Mouse (Mus musculus) forebrain, embryonic 14.5 days (tissue): ENCODE measurements around the gene Slc6a9. TPM values are rescaled to one million over a fixed set of nuclear protein-coding genes. Genes with fewer than 3 reads are reported as not detected.

Experiments used
- ATAC-seq: fragments of 200-750 bp; cut with Nextera tagmentation; 2 replicates; pipeline ENCODE4 v1.8.0; 2017; ENCODE audit warnings: mild to moderate bottlenecking, moderate library complexity
- DNase-seq: peaks from one replicate; pipeline ENCODE4 v3.0.0-alpha.2; 2015; ENCODE audit warnings: low spot score
- H3K27ac ChIP-seq: fragments of 300-500 bp; sonication (generic); 2 replicates; pipeline ENCODE4 v1.5.1; 2014; ENCODE audit warnings: low read depth, mild to moderate bottlenecking, control low read depth, low read length, moderate library complexity
- H3K27me3 ChIP-seq: fragments of 300-500 bp; sonication (generic); replicated peaks from 2 replicates; pipeline ENCODE4 v1.6.1; 2014; ENCODE audit warnings: low read length, control low read depth, mixed read lengths; ENCODE audit not compliant: control insufficient read depth, insufficient read depth
- H3K36me3 ChIP-seq: fragments of 300-500 bp; sonication (generic); 2 replicates; pipeline ENCODE4 v1.6.1; 2014; ENCODE audit warnings: low read length, control low read depth; ENCODE audit not compliant: control insufficient read depth, insufficient read depth
- H3K4me1 ChIP-seq: fragments of 300-500 bp; sonication (generic); 2 replicates; pipeline ENCODE4 v1.6.1; 2014; ENCODE audit warnings: antibody characterized with exemption, low read length, control low read depth; ENCODE audit not compliant: control insufficient read depth, insufficient read depth
- H3K4me2 ChIP-seq: fragments of 300-500 bp; sonication (generic); 2 replicates; pipeline ENCODE4 v1.6.1; 2014; ENCODE audit warnings: mild to moderate bottlenecking, control low read depth, low read length
- H3K4me3 ChIP-seq: fragments of 300-500 bp; sonication (generic); 2 replicates; pipeline ENCODE4 v1.5.1; 2014; ENCODE audit warnings: low read depth, low read length, control low read depth
- H3K9ac ChIP-seq: fragments of 300-500 bp; sonication (generic); 2 replicates; pipeline ENCODE4 v1.6.1; 2014; ENCODE audit warnings: mild to moderate bottlenecking, low read length, control low read depth, moderate library complexity
- H3K9me3 ChIP-seq: fragments of 300-500 bp; sonication (generic); replicated peaks from 2 replicates; pipeline ENCODE4 v1.6.1; 2016; ENCODE audit warnings: low read length, control low read depth, mixed read lengths; ENCODE audit not compliant: control insufficient read depth
- WGBS: fragments of 180-500 bp; shearing (Covaris S2); extraction: QIAGEN DNeasy Blood & Tissue Kit; methylation state at CpG from one replicate; pipeline ENCODE4 v1.1.7; 2014; 5-methylcytosine and 5-hydroxymethylcytosine counted together
- polyA plus RNA-seq: library from polyadenylated mRNA; unstranded; fragments of >200 nt; fragmentation: Nextera tagmentation; extraction: Ambion mirVana; gene quantifications from 2 replicates; pipeline ENCODE4 v1.2.1, GENCODE M21; 2014

Gene Slc6a9
- polyA plus RNA-seq, 1 experiment from 2014 or later = 8.0 TPM

DNA sequence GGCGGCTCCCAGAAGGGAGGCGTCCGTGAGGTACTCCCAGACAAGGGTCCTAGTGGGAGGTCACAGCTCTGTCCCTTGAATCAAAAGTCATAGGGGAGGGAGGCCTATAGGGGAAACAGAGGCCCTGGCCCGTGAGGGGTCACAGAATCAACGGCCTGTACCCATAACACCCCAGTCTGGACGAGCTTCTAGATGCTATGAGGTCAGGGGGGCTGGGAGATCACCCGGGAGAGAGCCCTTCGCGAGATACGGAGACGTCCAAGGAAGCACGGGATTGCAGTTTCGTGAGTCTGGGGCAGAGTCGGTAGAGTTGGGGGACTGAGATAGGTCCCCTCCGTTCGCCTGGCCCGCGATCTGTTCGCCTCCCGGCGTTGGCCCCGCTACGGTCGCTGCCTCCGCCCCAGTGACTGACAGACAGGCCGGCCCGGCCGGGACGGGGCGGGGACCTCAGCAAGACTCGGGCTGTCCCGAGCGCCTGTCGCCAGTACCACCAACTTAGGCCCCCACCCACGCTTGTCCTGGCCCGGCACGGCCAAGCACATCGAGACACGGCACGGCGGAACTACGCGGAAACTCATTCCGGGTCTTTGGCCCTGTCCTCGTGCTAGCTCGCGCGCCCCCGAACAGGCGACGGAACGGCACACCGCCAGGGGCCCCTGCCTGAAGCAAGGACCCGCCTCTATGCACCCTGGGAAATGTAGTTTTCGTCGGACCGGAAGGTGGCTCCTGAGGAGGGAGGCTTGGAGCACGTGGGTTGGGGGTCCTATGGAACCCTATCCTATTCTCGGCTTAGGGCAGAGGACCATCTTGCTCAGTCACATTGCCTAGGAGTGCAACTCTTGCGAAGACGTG, 80.5 kb downstream of the Slc6a9 start, which contains the start of gene Ipo13:
Ipo13 (minus strand) TSS at position 409 of the 852 bp plus-strand sequence.
- peaks cover 17% of the 10 kb centered on the region for H3K36me3 ChIP-seq
- no peaks in the 10 kb centered on the region for H3K9me3 ChIP-seq
- H3K9ac ChIP-seq = peak within 1 kb of the TSS; percentile 86
- under 1% methylated on average over 49 of the region's 61 CpGs for WGBS
- ATAC-seq (peak; percentile 96), DNase-seq (peak; percentile 98)
- peak within 1 kb of the TSS; percentile 75 for H3K27ac ChIP-seq
- peaks cover 19% of the 10 kb centered on the region for H3K4me1 ChIP-seq
- H3K27me3 ChIP-seq = no peaks in the 10 kb centered on the region
- H3K4me2 ChIP-seq = peak within 1 kb of the TSS; percentile 99
- H3K4me3 ChIP-seq = peak within 1 kb of the TSS; percentile 77

DNA sequence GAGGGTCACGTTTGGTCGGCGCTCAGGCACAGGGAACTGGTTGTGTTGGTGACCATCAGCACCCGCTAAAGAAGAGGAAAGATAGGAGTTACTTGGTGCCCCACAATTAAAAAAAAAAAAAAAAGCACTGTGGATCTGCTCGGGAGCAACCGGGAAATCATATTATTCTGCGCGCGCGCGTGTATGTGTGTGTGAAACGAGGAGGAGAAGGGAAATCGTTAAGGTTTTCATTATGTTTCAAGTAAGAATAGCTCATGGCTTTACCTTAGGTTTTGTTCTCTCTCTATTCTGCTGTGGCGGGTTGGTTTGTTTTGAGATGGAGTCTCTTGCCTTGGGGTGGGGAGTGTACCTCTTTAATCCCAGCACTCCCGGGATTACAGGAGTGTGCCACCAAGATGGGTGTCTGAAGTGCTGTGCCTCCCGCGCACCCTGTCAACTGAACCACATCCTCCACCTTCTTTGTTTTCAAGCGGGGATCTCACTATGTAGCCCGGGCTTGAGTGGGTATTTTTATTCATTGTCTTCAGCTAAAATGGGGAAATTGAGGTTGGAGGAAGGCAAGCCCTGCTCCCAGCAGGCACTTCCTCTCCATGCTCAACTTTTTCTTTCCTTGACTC, 81.3 kb downstream of the Slc6a9 start:
- H3K27me3 ChIP-seq = no peaks in the 10 kb centered on the region
- H3K4me3 ChIP-seq = peak overlapping the region; percentile 77
- H3K36me3 ChIP-seq = peaks cover 17% of the 10 kb centered on the region
- no peak overlapping the region for H3K27ac ChIP-seq
- peak overlapping the region; percentile 99 for H3K4me2 ChIP-seq
- peaks cover 17% of the 10 kb centered on the region for H3K4me1 ChIP-seq
- WGBS = 4% methylated on average over 19 of the region's 19 CpGs
- peak; percentile 17 for DNase-seq
- H3K9ac ChIP-seq = peak overlapping the region; percentile 86
- no peaks in the 10 kb centered on the region for H3K9me3 ChIP-seq
- ATAC-seq = 0 out of 2 replicates have a peak, but pooled peaks have one; percentile 1

DNA sequence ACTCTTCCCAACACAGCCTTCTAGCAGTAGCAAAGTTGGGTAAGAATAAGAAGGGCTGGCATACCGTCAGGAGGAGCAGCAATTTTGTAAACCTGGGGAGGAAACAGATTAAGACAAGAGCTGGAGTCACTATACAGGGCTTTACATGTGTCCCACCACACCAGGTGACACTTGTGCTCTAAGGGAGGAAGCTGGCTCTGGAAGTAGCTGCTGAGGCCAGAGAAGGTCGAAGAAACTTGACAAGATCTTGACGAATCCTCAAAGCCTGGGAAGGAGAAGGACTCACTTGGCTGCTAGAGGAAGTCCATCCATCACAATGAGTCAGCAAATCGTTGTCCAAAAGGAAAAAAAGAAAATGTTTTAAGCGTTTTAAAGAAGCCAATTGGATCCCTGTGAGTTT, 82.1 kb downstream of the Slc6a9 start:
- Histone ChIP-seq H3K4me2 (peak overlapping the region; percentile 99; the same call in 1 of the 2 replicates), H3K4me1 (peaks cover 17% of the 10 kb centered on the region), H3K27me3 (no peaks in the 10 kb centered on the region), H3K9ac (no peak overlapping the region), H3K36me3 (peaks cover 9% of the 10 kb centered on the region), H3K27ac (no peak overlapping the region), H3K4me3 (no peak overlapping the region; the same call in 1 of the 2 replicates), H3K9me3 (no peaks in the 10 kb centered on the region)
- no peak for DNase-seq
- 94% methylated on average over 5 of the region's 5 CpGs for WGBS
- ATAC-seq = no peak

GRCm38 (mm10) chr4:117917402-117917801, 83.1 kb downstream of the Slc6a9 start:
- no peak overlapping the region for H3K27ac ChIP-seq
- no peaks in the 10 kb centered on the region for H3K27me3 ChIP-seq
- H3K9me3 ChIP-seq = no peaks in the 10 kb centered on the region
- WGBS = 92% methylated on average over 4 of the region's 4 CpGs
- no peak overlapping the region for H3K9ac ChIP-seq
- peaks cover 17% of the 10 kb centered on the region for H3K4me1 ChIP-seq
- ATAC-seq (no peak), DNase-seq (no peak)
- no peak overlapping the region for H3K4me2 ChIP-seq
- no peaks in the 10 kb centered on the region; the same call in 1 of the 2 replicates for H3K36me3 ChIP-seq
- no peak overlapping the region for H3K4me3 ChIP-seq

GRCm38 (mm10) chr4:117917847-117918246, 83.5 kb downstream of the Slc6a9 start:
- Histone ChIP-seq H3K4me2 (no peak overlapping the region), H3K4me1 (peaks cover 16% of the 10 kb centered on the region), H3K9me3 (no peaks in the 10 kb centered on the region), H3K9ac (no peak overlapping the region), H3K36me3 (no peaks in the 10 kb centered on the region), H3K27me3 (no peaks in the 10 kb centered on the region), H3K27ac (no peak overlapping the region), H3K4me3 (no peak overlapping the region)
- WGBS = 95% methylated on average over 4 of the region's 4 CpGs
- DNase-seq (no peak), ATAC-seq (no peak)

DNA sequence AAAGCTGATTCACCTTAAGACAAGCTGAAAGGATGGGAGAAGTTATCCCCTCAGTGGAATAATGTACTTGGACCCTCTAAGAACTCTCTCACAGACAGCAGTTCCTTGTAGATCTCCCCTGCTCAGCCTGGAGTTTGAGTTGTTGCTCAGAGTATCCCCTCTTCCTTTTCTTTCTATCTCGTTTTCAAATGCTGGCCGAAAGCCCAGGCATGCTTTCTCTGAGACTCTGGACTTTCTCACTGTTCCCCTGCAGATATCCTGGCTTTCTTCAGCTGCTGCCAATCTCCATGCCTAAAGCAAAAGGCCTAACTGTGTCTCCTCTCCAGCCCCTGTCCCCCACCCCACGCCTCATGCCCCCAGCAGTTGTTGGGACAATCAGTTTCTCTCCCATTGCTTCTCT, 84.0 kb downstream of the Slc6a9 start:
- H3K9ac ChIP-seq = no peak overlapping the region
- H3K27ac ChIP-seq = no peak overlapping the region
- H3K36me3 ChIP-seq = no peaks in the 10 kb centered on the region
- no peaks in the 10 kb centered on the region for H3K27me3 ChIP-seq
- no peak for DNase-seq
- no peak overlapping the region for H3K4me3 ChIP-seq
- H3K9me3 ChIP-seq = no peaks in the 10 kb centered on the region
- peaks cover 12% of the 10 kb centered on the region for H3K4me1 ChIP-seq
- H3K4me2 ChIP-seq = no peak overlapping the region
- ATAC-seq = no peak
- WGBS = 60% methylated on average over 3 of the region's 3 CpGs

DNA sequence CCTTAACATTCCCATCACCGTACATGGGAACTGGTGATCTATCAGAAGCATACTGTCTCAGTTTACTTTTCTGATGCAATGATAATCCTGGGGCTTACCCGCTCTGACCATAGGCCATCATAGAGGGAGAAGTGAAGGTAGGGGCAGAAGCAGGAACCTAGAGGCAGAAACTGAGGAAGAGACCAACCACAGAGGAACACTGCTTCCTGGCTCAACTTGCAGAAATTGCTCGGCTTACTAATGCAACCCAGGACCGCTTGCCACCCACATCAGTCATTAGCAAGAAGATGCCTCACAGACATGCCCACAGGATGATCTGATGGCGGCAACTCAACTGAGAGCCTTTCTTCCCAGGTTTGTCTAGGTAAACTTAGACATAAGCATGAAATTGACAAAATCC, 84.5 kb downstream of the Slc6a9 start:
- DNase-seq (no peak), ATAC-seq (no peak)
- Histone ChIP-seq H3K9me3 (no peaks in the 10 kb centered on the region), H3K4me1 (peaks cover 7% of the 10 kb centered on the region), H3K27ac (no peak overlapping the region), H3K36me3 (no peaks in the 10 kb centered on the region), H3K4me3 (no peak overlapping the region), H3K9ac (no peak overlapping the region), H3K4me2 (no peak overlapping the region), H3K27me3 (no peaks in the 10 kb centered on the region)
- 92% methylated on average over 5 of the region's 5 CpGs for WGBS

GRCm38 (mm10) chr4:117921358-117921757, 87.1 kb downstream of the Slc6a9 start:
- H3K9me3 ChIP-seq = no peaks in the 10 kb centered on the region
- H3K4me2 ChIP-seq = no peak overlapping the region
- no peaks in the 10 kb centered on the region for H3K4me1 ChIP-seq
- no peak for DNase-seq
- H3K27me3 ChIP-seq = peaks cover 10% of the 10 kb centered on the region
- no peak overlapping the region for H3K27ac ChIP-seq
- ATAC-seq = no peak
- H3K4me3 ChIP-seq = no peak overlapping the region
- H3K9ac ChIP-seq = no peak overlapping the region
- no peaks in the 10 kb centered on the region for H3K36me3 ChIP-seq
- WGBS = 91% methylated on average over 2 of the region's 2 CpGs

DNA sequence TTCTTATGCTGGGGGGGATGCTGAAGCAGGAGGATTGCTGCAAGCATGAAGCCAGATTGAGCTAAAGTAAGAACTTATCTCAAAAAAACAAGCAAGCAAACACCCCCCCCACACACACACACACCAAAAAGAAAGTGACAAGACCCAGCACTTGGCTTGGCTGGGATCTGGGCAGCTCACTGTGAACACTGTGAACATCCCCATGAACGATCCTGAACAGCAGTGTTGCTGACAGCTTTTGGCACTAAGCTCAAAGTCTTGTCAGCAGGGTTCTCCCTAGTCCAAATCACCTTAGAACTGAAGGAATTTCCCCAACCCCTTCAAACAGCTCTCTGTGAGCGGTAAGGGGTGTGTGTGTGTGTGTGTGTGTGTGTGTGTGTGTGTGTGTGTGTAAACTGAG, 89.1 kb downstream of the Slc6a9 start:
- no peak overlapping the region for H3K9ac ChIP-seq
- H3K36me3 ChIP-seq = no peaks in the 10 kb centered on the region
- WGBS = 42% methylated on average over 2 of the region's 2 CpGs
- H3K4me1 ChIP-seq = no peaks in the 10 kb centered on the region; the same call in 1 of the 2 replicates
- ATAC-seq (no peak), DNase-seq (no peak)
- H3K4me2 ChIP-seq = no peak overlapping the region
- no peak overlapping the region for H3K4me3 ChIP-seq
- H3K27me3 ChIP-seq = peaks cover 30% of the 10 kb centered on the region
- H3K9me3 ChIP-seq = no peaks in the 10 kb centered on the region
- no peak overlapping the region for H3K27ac ChIP-seq
